Mouse (Mus musculus): ENCODE results near the gene Sytl3. TPM values are rescaled to one million over a fixed set of nuclear protein-coding genes. Genes with fewer than 3 reads are reported as not detected.

Gene Sytl3
- polyA plus RNA-seq, 1 experiment from 2014 or later = 1.1 TPM

DNA sequence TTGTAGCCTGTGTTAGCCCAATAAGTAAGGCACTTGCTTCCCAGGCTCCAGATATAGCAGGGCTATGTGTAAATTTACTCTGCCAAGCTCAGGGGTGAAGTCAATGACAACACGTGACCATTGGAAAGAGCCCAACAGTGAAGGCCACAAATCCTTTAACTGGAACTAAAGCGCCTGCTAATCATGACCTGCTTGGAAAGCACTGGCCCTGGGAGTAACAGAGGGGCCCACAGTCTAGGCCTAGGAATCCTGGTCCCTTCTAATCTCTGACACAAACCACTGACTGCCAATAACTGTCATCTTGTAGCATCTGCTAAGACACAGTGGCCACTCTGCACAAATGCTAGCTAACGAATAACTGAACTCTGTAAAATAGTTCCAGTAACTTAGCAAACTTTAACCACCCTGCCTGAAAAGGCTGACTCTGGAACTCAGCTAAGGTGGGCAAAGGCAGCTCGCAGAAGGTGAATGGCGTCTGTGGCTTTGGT lies 109.5 kb downstream of the Sytl3 start:
- H3K4me3 ChIP-seq (replicated peaks) = no peak overlapping the region
- 70% methylated on average over 5 of the region's 5 CpGs for WGBS
- peak overlapping the region; percentile 18; the same call in 1 of the 2 replicates for H3K27ac ChIP-seq
- no peak for ATAC-seq (ENCODE audit: insufficient read depth, low FRiP score, low read depth)
- peaks cover 38% of the 10 kb centered on the region for H3K4me1 ChIP-seq
- H3K36me3 ChIP-seq = no peaks in the 10 kb centered on the region
- H3K9ac ChIP-seq = no peak overlapping the region
- no peaks in the 10 kb centered on the region for H3K9me3 ChIP-seq
- H3K4me2 ChIP-seq = no peak overlapping the region
- H3K27me3 ChIP-seq (replicated peaks) = no peaks in the 10 kb centered on the region

DNA sequence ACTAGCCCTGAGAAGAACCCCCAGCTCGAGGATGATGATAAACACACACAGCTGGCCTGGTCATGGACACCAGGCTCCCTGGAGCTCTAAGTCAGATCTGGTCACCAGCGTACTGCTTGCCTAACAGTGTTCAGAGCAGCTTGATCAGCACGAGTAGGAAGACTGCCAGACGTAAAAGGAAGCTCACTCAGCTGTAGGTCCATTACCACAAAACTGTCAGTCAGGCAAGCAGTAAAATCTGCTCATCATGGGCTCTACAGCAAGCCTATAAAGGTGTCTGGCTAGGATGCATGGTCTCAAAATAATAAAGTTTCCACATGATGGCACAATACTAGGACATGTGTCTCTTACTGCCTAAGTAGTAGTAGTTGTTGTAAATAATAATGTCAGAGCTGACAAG lies 110.7 kb downstream of the Sytl3 start:
- WGBS = 37% methylated on average over 4 of the region's 4 CpGs
- peaks cover 41% of the 10 kb centered on the region for H3K4me1 ChIP-seq
- ATAC-seq (ENCODE audit: insufficient read depth, low FRiP score, low read depth) = no peak
- no peak overlapping the region for H3K4me3 ChIP-seq (replicated peaks)
- no peak overlapping the region for H3K4me2 ChIP-seq
- H3K9ac ChIP-seq = no peak overlapping the region
- H3K27ac ChIP-seq = no peak overlapping the region
- H3K27me3 ChIP-seq (replicated peaks) = no peaks in the 10 kb centered on the region
- H3K9me3 ChIP-seq = no peaks in the 10 kb centered on the region
- no peaks in the 10 kb centered on the region for H3K36me3 ChIP-seq

DNA sequence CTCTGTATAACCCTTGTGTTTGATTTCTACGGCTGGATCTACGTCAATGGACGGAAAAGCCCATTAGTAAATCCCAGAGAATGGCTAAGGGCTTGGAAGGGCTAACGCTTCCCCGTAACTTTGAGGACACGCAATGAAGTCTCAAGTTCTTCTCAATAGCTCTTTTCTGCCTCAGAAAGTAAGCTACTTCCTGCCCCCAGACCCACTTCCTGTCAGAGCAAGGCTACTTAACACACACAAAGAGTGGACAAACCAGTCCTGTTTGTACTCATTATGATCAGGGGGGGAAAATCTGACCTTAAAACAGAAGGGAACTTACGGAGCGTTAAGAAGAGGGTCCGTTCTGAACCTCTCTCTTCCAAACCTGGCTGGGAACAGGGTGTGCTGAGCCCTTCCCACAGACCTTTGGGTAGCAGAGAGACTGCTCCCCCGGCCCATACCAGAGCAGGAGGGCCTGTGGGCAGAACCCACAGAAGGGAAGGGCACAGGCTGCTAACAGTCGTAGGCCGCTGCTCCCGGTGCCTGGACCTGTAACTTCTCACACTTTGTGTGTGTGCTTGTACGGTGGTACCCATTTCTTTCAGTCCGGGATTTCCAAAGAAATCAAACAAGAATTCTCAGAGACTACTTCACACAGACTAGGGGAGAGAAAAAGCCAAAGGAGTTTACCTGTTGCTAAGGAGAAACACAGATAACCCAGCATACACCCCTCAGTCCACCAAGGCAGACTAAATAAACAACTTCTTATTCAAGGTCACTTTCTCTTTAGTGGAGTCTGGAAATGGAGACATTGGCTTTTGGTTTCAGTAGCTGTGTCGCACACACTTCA lies 113.0 kb downstream of the Sytl3 start:
- 0 out of 2 replicates have a peak overlapping the region, but pooled peaks have one; percentile 5 for H3K4me2 ChIP-seq
- H3K4me1 ChIP-seq = peaks cover 31% of the 10 kb centered on the region
- no peaks in the 10 kb centered on the region for H3K36me3 ChIP-seq
- no peaks in the 10 kb centered on the region for H3K9me3 ChIP-seq
- 64% methylated on average over 16 of the region's 16 CpGs for WGBS
- H3K27ac ChIP-seq = peak overlapping the region; percentile 55
- no peaks in the 10 kb centered on the region for H3K27me3 ChIP-seq (replicated peaks)
- H3K9ac ChIP-seq = no peak overlapping the region
- ATAC-seq (ENCODE audit: insufficient read depth, low FRiP score, low read depth) = no peak
- no peak overlapping the region for H3K4me3 ChIP-seq (replicated peaks)

DNA sequence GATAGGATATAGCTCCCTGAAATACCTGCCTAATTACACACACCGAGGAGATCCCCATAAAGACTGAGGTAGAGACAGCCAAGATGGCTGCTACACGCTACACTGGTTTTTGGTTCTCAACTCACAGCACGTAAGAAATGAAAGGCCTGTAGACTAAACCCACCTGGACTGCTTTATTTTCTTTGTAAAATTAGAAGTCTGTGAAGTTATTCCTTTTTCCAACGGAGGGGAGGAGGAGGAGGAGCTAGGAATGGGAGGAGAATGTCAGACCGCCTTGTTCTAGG lies 113.5 kb downstream of the Sytl3 start:
- Histone ChIP-seq H3K9ac (no peak overlapping the region), H3K9me3 (no peaks in the 10 kb centered on the region), H3K27ac (peak overlapping the region; percentile 55; the same call in 1 of the 2 replicates), H3K27me3 (replicated peaks) (no peaks in the 10 kb centered on the region), H3K4me1 (peaks cover 35% of the 10 kb centered on the region), H3K4me3 (replicated peaks) (no peak overlapping the region), H3K36me3 (no peaks in the 10 kb centered on the region), H3K4me2 (0 out of 2 replicates have a peak overlapping the region, but pooled peaks have one; percentile 5)
- no peak for ATAC-seq (ENCODE audit: insufficient read depth, low FRiP score, low read depth)
- 64% methylated on average over 5 of the region's 5 CpGs for WGBS

DNA sequence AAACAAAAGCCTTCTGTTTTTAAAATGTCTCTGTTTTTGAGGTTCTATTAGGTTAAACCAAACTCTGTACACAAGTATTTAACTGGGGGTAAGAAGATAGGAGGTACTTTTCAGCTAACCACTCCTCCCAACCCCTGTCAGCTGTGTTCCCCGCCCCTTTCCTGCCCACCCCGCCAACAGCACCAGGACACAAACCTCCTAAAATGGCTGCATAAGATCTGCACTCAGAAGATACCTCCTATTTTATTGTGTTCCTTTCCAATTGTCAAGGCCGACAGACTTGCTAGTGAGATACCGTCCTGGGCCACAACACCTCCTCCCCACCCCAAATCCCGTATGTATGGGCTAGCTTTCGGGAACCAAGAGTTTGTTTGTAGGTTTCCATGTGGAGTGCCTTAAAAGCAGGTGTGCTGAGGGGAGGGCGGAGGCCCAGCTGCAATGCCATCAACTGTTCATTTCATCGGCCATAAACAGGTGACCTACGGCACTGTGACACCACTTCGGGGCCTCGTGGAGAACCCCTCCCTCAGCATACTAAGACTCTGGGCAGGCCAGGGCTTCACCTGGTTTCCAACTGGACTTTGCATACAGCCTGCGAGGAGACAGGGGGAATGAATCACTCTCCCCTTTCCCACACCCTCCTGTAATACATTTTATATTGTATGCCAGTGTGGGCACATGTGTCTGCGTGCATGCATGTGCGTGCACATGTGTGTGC lies 114.5 kb downstream of the Sytl3 start:
- H3K4me2 ChIP-seq = no peak overlapping the region
- no peaks in the 10 kb centered on the region for H3K36me3 ChIP-seq
- H3K27ac ChIP-seq = no peak overlapping the region
- peaks cover 31% of the 10 kb centered on the region for H3K4me1 ChIP-seq
- no peak overlapping the region for H3K9ac ChIP-seq
- H3K9me3 ChIP-seq = no peaks in the 10 kb centered on the region
- WGBS = 82% methylated on average over 14 of the region's 14 CpGs
- H3K4me3 ChIP-seq (replicated peaks) = no peak overlapping the region
- ATAC-seq (ENCODE audit: insufficient read depth, low FRiP score, low read depth) = no peak
- no peaks in the 10 kb centered on the region for H3K27me3 ChIP-seq (replicated peaks)

DNA sequence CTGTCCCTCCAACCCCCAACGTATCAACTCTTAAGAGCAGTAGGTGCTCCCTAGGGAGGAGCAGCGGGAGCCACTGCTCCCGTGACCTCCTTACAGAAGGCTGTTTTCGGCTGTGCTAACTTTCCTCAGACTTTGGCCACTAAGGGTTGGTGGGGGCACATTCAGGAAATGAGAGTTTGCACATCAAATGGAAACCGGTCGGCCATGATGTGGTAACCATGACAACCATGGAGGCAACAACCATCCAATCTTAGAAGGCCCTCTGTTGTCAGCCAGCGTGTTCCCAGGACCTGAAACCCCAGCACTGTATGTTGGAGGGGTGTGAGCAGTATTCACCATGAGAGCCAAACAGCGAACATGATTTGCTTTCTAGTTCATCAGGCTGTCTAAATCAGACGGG lies 116.3 kb downstream of the Sytl3 start:
- Histone ChIP-seq H3K4me1 (peaks cover 34% of the 10 kb centered on the region), H3K4me2 (no peak overlapping the region), H3K4me3 (replicated peaks) (no peak overlapping the region), H3K9ac (no peak overlapping the region), H3K27me3 (replicated peaks) (no peaks in the 10 kb centered on the region), H3K9me3 (no peaks in the 10 kb centered on the region), H3K36me3 (no peaks in the 10 kb centered on the region), H3K27ac (no peak overlapping the region)
- 78% methylated on average over 9 of the region's 9 CpGs for WGBS
- ATAC-seq (ENCODE audit: insufficient read depth, low FRiP score, low read depth) = no peak

DNA sequence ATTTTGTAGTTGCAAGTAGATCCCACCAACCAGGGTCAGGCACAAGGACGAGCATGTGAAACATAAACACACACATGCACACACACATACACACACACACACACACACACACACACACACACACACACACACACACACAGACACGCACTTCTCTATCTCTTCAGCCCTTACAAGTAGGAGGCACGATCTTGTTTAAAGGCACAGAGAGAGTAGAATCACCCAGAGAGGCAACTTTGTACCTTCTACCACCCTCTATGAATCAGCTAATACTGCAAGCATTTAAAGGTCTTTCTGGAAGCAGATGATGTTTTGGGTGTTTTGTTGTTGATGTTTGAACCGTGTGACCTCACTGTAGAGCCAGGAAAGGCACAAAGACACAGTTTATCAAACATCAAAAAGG lies 116.8 kb downstream of the Sytl3 start:
- H3K4me3 ChIP-seq (replicated peaks) = no peak overlapping the region
- H3K9ac ChIP-seq = no peak overlapping the region
- ATAC-seq (ENCODE audit: insufficient read depth, low FRiP score, low read depth) = no peak
- no peak overlapping the region; the same call in 1 of the 2 replicates for H3K27ac ChIP-seq
- 56% methylated on average over 4 of the region's 4 CpGs for WGBS
- no peaks in the 10 kb centered on the region for H3K9me3 ChIP-seq
- H3K4me2 ChIP-seq = no peak overlapping the region
- peaks cover 34% of the 10 kb centered on the region for H3K4me1 ChIP-seq
- H3K27me3 ChIP-seq (replicated peaks) = no peaks in the 10 kb centered on the region
- no peaks in the 10 kb centered on the region for H3K36me3 ChIP-seq

DNA sequence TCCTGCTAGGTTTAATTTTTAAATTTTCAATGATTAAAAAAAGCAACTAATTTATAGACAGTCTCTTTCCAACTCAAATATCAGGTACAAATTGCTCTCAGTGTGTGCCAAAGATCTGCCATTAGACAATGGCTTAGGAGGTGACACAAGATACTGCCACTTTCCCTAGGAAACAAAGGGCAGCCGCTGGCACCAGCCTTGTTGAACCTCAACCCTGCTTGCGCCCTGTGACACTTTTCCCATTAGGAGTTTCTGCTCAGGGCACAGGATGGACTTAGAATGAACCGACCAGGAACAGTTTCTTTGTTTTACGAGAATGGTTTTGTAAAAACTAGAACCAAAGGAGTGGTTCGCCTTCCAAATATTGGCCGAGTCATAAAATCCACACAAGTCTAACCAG lies 117.2 kb downstream of the Sytl3 start:
- H3K9me3 ChIP-seq = no peaks in the 10 kb centered on the region
- H3K36me3 ChIP-seq = no peaks in the 10 kb centered on the region
- H3K27ac ChIP-seq = 0 out of 2 replicates have a peak overlapping the region, but pooled peaks have one; percentile 51
- H3K9ac ChIP-seq = no peak overlapping the region
- no peaks in the 10 kb centered on the region for H3K27me3 ChIP-seq (replicated peaks)
- no peak for ATAC-seq (ENCODE audit: insufficient read depth, low FRiP score, low read depth)
- peaks cover 34% of the 10 kb centered on the region for H3K4me1 ChIP-seq
- no peak overlapping the region for H3K4me3 ChIP-seq (replicated peaks)
- 64% methylated on average over 6 of the region's 6 CpGs for WGBS
- H3K4me2 ChIP-seq = no peak overlapping the region

DNA sequence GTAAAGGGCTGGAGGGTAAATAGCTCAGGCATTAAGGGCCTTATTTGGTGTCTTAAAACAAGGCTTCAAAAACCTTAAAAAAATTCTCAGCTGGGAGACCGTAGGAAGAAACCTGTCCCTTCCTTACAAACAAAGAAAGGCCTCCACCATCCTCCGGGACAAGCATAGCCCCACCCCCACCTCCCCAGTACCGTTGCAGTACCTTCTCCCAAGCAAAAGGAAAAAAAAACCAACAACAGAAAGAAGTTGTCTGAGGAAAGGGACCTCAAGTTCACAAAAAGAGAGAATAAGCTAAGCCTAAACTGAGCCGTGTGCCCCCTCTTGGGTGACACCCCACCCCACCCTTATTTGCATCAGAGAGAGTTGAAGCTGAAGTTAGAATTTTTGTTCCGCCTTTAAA lies 117.7 kb downstream of the Sytl3 start:
- H3K9ac ChIP-seq = no peak overlapping the region
- H3K9me3 ChIP-seq = no peaks in the 10 kb centered on the region
- H3K27me3 ChIP-seq (replicated peaks) = no peaks in the 10 kb centered on the region
- no peak for ATAC-seq (ENCODE audit: insufficient read depth, low FRiP score, low read depth)
- peaks cover 33% of the 10 kb centered on the region for H3K4me1 ChIP-seq
- no peak overlapping the region for H3K4me3 ChIP-seq (replicated peaks)
- H3K4me2 ChIP-seq = no peak overlapping the region
- 47% methylated on average over 5 of the region's 5 CpGs for WGBS
- peak overlapping the region; percentile 51; the same call in 1 of the 2 replicates for H3K27ac ChIP-seq
- H3K36me3 ChIP-seq = no peaks in the 10 kb centered on the region

DNA sequence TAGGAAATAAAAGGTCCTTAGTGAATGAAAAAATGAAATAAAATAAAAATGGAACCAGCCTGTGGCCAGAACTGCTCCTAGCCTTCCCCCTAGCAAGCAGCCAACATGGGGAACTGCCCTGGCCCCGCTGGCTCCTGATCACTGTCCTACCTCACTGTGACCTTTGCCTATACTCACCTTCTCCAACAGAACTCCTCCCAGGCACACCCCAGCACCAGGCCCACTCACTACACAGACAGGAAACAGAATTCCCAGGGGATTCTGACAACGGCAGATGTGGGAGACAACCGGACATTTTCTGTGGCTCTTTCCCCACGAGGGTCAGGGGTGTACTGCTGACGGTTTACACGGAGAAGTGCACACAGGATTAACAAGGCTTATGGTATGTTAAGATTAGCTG lies 118.2 kb downstream of the Sytl3 start:
- ATAC-seq (ENCODE audit: insufficient read depth, low FRiP score, low read depth) = no peak
- no peak overlapping the region for H3K9ac ChIP-seq
- WGBS = 54% methylated on average over 6 of the region's 6 CpGs

DNA sequence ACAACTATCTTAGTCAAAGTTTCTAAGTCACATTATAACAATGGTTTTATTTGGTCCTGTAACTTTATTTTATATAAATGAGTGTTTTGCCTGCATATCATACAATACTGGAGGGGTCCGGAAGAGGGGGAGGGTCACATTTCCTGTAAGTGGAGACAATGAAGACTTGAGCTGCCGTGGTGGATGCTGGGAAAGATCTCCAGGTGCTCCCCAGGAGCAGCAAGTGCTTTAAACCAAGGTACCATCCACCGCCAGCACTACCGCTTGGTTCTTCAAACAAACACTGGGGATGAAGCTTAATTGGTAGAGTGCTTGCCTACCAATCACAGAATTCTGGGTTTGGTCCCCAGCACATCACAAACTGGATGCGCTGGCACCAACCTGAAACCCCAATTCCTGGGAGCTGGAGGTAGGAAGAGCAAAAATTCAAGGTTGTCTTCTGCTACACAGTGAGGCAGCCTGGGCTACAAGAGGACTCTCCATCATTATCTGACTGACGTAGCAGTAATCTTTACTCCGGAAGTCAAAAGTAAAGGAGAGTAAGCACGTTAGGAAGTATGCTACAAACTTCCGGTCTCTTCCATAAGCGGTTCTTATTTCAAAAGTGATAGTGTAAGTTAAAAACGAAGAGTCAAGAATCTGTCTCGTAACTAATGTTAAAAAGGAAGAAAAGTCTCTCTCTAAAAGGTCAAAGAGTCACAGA lies 118.9 kb downstream of the Sytl3 start:
- H3K27ac ChIP-seq = peak overlapping the region; percentile 55; the same call in 1 of the 2 replicates
- H3K4me3 ChIP-seq (replicated peaks) = no peak overlapping the region
- no peak for ATAC-seq (ENCODE audit: insufficient read depth, low FRiP score, low read depth)
- H3K9me3 ChIP-seq = no peaks in the 10 kb centered on the region
- H3K4me1 ChIP-seq = peaks cover 31% of the 10 kb centered on the region
- no peak overlapping the region for H3K9ac ChIP-seq
- 50% methylated on average over 12 of the region's 12 CpGs for WGBS
- H3K4me2 ChIP-seq = peak overlapping the region; percentile 84
- H3K36me3 ChIP-seq = no peaks in the 10 kb centered on the region
- no peaks in the 10 kb centered on the region for H3K27me3 ChIP-seq (replicated peaks)

More for the DNA sequence above, 118.2 kb downstream of the Sytl3 start:
- H3K4me1 ChIP-seq = peaks cover 31% of the 10 kb centered on the region
- H3K27ac ChIP-seq = peak overlapping the region; percentile 55; the same call in 1 of the 2 replicates
- no peaks in the 10 kb centered on the region for H3K9me3 ChIP-seq
- H3K27me3 ChIP-seq (replicated peaks) = no peaks in the 10 kb centered on the region
- no peaks in the 10 kb centered on the region for H3K36me3 ChIP-seq
- 0 out of 2 replicates have a peak overlapping the region, but pooled peaks have one; percentile 6 for H3K4me3 ChIP-seq (replicated peaks)
- H3K4me2 ChIP-seq = no peak overlapping the region; the same call in 1 of the 2 replicates

All from stomach, embryonic 15.5 days (tissue).